Comparison of ENCODE assay signal across 7 mouse cellular contexts in the genomic region with DNA sequence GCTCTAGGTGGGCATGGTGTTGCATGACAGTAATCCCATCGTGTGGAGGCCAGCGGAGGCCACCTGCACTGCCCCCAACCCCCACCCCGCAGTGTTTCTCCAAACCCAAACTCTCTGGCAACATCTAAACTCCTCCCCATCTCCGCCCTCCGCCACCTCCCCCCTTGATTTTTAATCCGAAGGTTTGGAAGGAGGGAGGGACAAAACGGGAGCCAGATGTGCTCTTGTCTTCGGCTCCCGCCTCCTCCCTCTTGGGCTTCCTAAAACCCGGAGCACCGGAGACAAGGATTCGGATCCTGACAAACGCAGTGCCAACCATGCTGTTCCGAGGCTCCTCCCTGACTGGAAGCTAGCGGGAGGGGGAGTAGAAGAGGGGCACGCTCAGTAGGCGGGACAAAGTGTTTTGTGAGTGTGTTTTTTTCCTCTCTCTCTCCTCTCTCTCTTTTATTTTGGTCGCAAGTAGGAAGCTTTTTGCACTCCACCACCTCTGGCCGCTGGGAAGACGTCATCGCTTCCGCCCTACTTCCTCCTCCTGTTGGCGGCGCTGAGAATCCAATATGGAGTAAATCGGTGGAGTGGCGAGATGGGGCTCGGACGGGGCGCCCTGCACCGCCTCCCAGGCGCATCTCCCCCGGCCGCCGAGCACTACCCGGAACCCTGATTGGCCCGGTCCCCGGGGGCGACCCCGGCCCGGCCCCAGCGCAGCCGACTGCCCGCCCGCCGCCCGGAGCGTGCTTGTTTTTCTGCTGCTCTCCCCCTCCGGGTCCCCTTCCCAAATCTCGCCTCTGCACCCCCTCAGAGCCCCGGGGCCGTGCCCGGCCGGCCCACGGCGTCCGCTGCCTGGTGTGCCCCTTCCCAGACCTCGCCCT. TPM values are rescaled to one million over a fixed set of nuclear protein-coding genes. Genes with fewer than 3 reads are reported as not detected.
DNase-seq lines count a peak whose midpoint lies in the region; ATAC-seq lines count a peak whose summit lies in the region.

A gene (plus strand): TSS at position 488 of the 869 bp plus-strand sequence.

- H3K9me3 ChIP-seq in intestine, embryonic 14.5 days (ENCODE audit: control insufficient read depth, low read length) = no peaks in the 10 kb centered on the region
- H3K9me3 ChIP-seq in midbrain, embryonic 11.5 days (ENCODE audit: control insufficient read depth, low read length) = no peaks in the 10 kb centered on the region

- peak within 1 kb of the TSS; percentile 96 for H3K27ac ChIP-seq in intestine, embryonic 14.5 days (ENCODE audit: low read depth)
- H3K27ac ChIP-seq in midbrain, embryonic 11.5 days (ENCODE audit: low read depth, low read length) = peak within 1 kb of the TSS; percentile 84

- no peaks in the 10 kb centered on the region for H3K36me3 ChIP-seq in intestine, embryonic 14.5 days (ENCODE audit: control insufficient read depth, insufficient read depth, low read length)
- no peaks in the 10 kb centered on the region for H3K36me3 ChIP-seq in midbrain, embryonic 11.5 days (ENCODE audit: control insufficient read depth, insufficient read depth, low read length)

- H3K4me2 ChIP-seq in intestine, embryonic 14.5 days (ENCODE audit: low read length) = peak within 1 kb of the TSS; percentile 74
- H3K4me2 ChIP-seq in midbrain, embryonic 11.5 days = peak within 1 kb of the TSS; percentile 57

- no peaks in the 10 kb centered on the region for H3K27me3 ChIP-seq in intestine, embryonic 14.5 days (replicated peaks; ENCODE audit: control insufficient read depth, insufficient read depth, low read length)
- H3K27me3 ChIP-seq in midbrain, embryonic 11.5 days (ENCODE audit: control insufficient read depth, insufficient read depth, low read length) = no peaks in the 10 kb centered on the region

- peak within 1 kb of the TSS; percentile 95 for H3K4me3 ChIP-seq in intestine, embryonic 14.5 days (ENCODE audit: low read depth, low read length)
- peak within 1 kb of the TSS; percentile 67 for H3K4me3 ChIP-seq in midbrain, embryonic 11.5 days (ENCODE audit: low read depth, low read length)

- intact Hi-C loops in left cerebral cortex, postnatal 36 days (cut with DNase I) = loop anchor here (2.0 to 10.0 kb wide), 6 partner anchors 21 to 281 kb away; a partner anchor contains a TSS

- peak; percentile 96 for DNase-seq in adrenal gland, adult 2 months
- peak; percentile 95 for DNase-seq in embryo, embryonic 11 days
- peak; percentile 90 for DNase-seq in gastrocnemius, postnatal 25 days
- peak; percentile 96 for DNase-seq in intestine, embryonic 14.5 days (ENCODE audit: low spot score)
- DNase-seq in left cerebral cortex, postnatal 36 days (ENCODE audit: low spot score in 2 of 2) = peak; percentile 87 to 90
- peak; percentile 98 for DNase-seq in midbrain, embryonic 11.5 days (ENCODE audit: low spot score, missing footprints)
- DNase-seq in skeletal muscle tissue, adult 2 months (ENCODE audit: low read depth, low spot score) = peak; percentile 90

- H3K4me1 ChIP-seq in intestine, embryonic 14.5 days (replicated peaks; ENCODE audit: control insufficient read depth, insufficient read depth, low read length) = peaks cover 19% of the 10 kb centered on the region
- peaks cover 13% of the 10 kb centered on the region for H3K4me1 ChIP-seq in midbrain, embryonic 11.5 days (ENCODE audit: control insufficient read depth, insufficient read depth, low read length)

- peak within 1 kb of the TSS; percentile 93 for H3K9ac ChIP-seq in intestine, embryonic 14.5 days (ENCODE audit: low read length)
- peak within 1 kb of the TSS; percentile 81 for H3K9ac ChIP-seq in midbrain, embryonic 11.5 days (ENCODE audit: low read length)

- ATAC-seq in intestine, embryonic 14.5 days (replicated peaks; ENCODE audit: low FRiP score, low TSS enrichment, low read depth) = peak; percentile 64
- ATAC-seq in midbrain, embryonic 11.5 days (ENCODE audit: low FRiP score) = peak; percentile 54

- WGBS in intestine, embryonic 14.5 days = under 1% methylated on average over 57 of the region's 57 CpGs
- under 1% methylated on average over 57 of the region's 57 CpGs for WGBS in midbrain, embryonic 11.5 days

RNA-seq across cellular contexts. Expression of the gene that starts here (rescaled TPM):
- total RNA-seq in adrenal gland, adult 2 months (2021) = 10 to 100 TPM; 27.5 to 34.0 TPM
- 26.3 and 36.6 TPM in 2 replicates for polyA plus RNA-seq in adrenal gland, adult 2 months (2012; rRNA removed)
- 1 to 10 TPM; 7.2 to 7.6 TPM for total RNA-seq in gastrocnemius, postnatal 25 days (2021)
- polyA plus RNA-seq in intestine, embryonic 14.5 days (2014; fragmentation: Nextera tagmentation; extraction: Ambion mirVana) = 7.2 and 8.4 TPM in 2 replicates
- total RNA-seq in left cerebral cortex, postnatal 36 days (2021) = 100 to 1,000 TPM in 1 of 2 experiments, 10 to 100 TPM in 1; 85.1 to 102 TPM
- 4.7 and 5.7 TPM in 2 replicates for polyA plus RNA-seq in midbrain, embryonic 11.5 days (2014; fragmentation: Nextera tagmentation; extraction: Ambion mirVana)

Comparison
In these comparisons a context has a peak if more than half of its experiments do, and no peak if none do; other contexts are left out.
1. Peak in every context shown above with its lines: DNase-seq, ATAC-seq, H3K4me3 ChIP-seq and H3K27ac ChIP-seq.